Mouse (Mus musculus) forebrain, embryonic 16.5 days (tissue): ENCODE measurements around the gene Dcn. TPM values are rescaled to one million over a fixed set of nuclear protein-coding genes. Genes with fewer than 3 reads are reported as not detected.

Source experiments
- ATAC-seq: fragments of 200-750 bp; cut with Nextera tagmentation; 2 replicates; pipeline ENCODE4 v1.8.0; 2017; ENCODE audit warnings: mild to moderate bottlenecking, moderate library complexity
- H3K27ac ChIP-seq: fragments of 300-500 bp; sonication (generic); 2 replicates; pipeline ENCODE4 v1.5.1; 2014; ENCODE audit warnings: low read length, control low read depth
- H3K27me3 ChIP-seq: fragments of 300-500 bp; sonication (generic); replicated peaks from 2 replicates; pipeline ENCODE4 v1.6.1; 2014; ENCODE audit warnings: low read length; ENCODE audit not compliant: control insufficient read depth, insufficient read depth
- H3K36me3 ChIP-seq: fragments of 300-500 bp; sonication (generic); 2 replicates; pipeline ENCODE4 v1.6.1; 2014; ENCODE audit not compliant: control insufficient read depth, insufficient read depth
- H3K4me1 ChIP-seq: fragments of 300-500 bp; sonication (generic); replicated peaks from 2 replicates; pipeline ENCODE4 v1.6.1; 2014; ENCODE audit warnings: low read length; ENCODE audit not compliant: control insufficient read depth, insufficient read depth
- H3K4me2 ChIP-seq: fragments of 300-500 bp; sonication (generic); 2 replicates; pipeline ENCODE4 v1.6.1; 2014; ENCODE audit warnings: mild to moderate bottlenecking, low read length, control low read depth
- H3K4me3 ChIP-seq: fragments of 300-500 bp; sonication (generic); replicated peaks from 2 replicates; pipeline ENCODE4 v1.5.1; 2014; ENCODE audit warnings: mild to moderate bottlenecking, low read length, control low read depth
- H3K9ac ChIP-seq: fragments of 300-500 bp; sonication (generic); replicated peaks from 2 replicates; pipeline ENCODE4 v1.6.1; 2014; ENCODE audit warnings: low read depth, low read length, control low read depth
- H3K9me3 ChIP-seq: fragments of 300-500 bp; sonication (generic); 2 replicates; pipeline ENCODE4 v1.6.1; 2016; ENCODE audit warnings: low read length; ENCODE audit not compliant: control insufficient read depth
- WGBS: fragments of 180-500 bp; shearing (Covaris S2); extraction: QIAGEN DNeasy Blood & Tissue Kit; methylation state at CpG from one replicate; pipeline ENCODE4 v1.1.7; 2014; 5-methylcytosine and 5-hydroxymethylcytosine counted together
- polyA plus RNA-seq: library from polyadenylated mRNA; unstranded; fragments of >200 nt; fragmentation: Nextera tagmentation; extraction: Ambion mirVana; gene quantifications from 2 replicates; pipeline ENCODE4 v1.2.1, GENCODE M21; 2015

Dcn gene
- polyA plus RNA-seq, 1 experiment from 2014 or later = 45.8 TPM

DNA sequence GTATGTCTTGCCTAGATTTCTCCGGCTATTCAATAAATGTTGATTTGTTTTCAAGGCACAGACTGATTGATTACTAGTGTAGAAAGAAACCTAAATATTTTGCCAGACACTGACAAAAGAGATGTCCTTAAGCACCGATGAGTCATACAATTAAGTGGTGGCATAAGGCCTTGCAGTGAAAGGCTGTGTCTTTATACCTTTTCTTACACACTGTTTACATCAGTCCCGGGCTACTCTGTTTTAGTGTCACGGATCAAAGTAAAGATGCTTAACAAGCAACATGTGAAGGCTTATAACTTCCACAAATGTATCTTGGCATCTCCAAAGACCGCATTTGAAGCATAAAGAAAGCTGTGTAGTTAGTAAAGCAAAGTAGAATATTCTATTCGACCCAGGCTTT is 3.9 kb upstream of the Dcn start:
- Histone ChIP-seq H3K27me3 (no peaks in the 10 kb centered on the region), H3K36me3 (no peaks in the 10 kb centered on the region), H3K9me3 (no peaks in the 10 kb centered on the region), H3K4me3 (no peak overlapping the region), H3K9ac (no peak overlapping the region), H3K4me1 (peaks cover 5% of the 10 kb centered on the region), H3K27ac (no peak overlapping the region), H3K4me2 (no peak overlapping the region)
- no peak for ATAC-seq
- 42% methylated on average over 6 of the region's 6 CpGs for WGBS

GRCm38 (mm10) chr10:97478259-97478658 is 1.1 kb upstream of the Dcn start:
- H3K27me3 ChIP-seq = no peaks in the 10 kb centered on the region
- 10% methylated on average over 3 of the region's 3 CpGs for WGBS
- H3K4me1 ChIP-seq = peaks cover 5% of the 10 kb centered on the region
- H3K27ac ChIP-seq = no peak overlapping the region
- no peaks in the 10 kb centered on the region for H3K9me3 ChIP-seq
- no peak overlapping the region for H3K4me3 ChIP-seq
- no peak overlapping the region for H3K4me2 ChIP-seq
- H3K9ac ChIP-seq = no peak overlapping the region
- no peak for ATAC-seq
- no peaks in the 10 kb centered on the region for H3K36me3 ChIP-seq

- 73% methylated on average over 5 of the region's 5 CpGs for WGBS
- no peaks in the 10 kb centered on the region for H3K36me3 ChIP-seq
- H3K9ac ChIP-seq = no peak overlapping the region
- peaks cover 5% of the 10 kb centered on the region for H3K4me1 ChIP-seq
- no peaks in the 10 kb centered on the region for H3K9me3 ChIP-seq
- H3K27me3 ChIP-seq = no peaks in the 10 kb centered on the region
- H3K4me2 ChIP-seq = no peak overlapping the region
- no peak overlapping the region for H3K4me3 ChIP-seq
- ATAC-seq = no peak
- H3K27ac ChIP-seq = no peak overlapping the region
Observed at GRCm38 (mm10) chr10:97482150-97482549, 2.7 kb downstream of the Dcn start.

GRCm38 (mm10) chr10:97484049-97484448 is 4.6 kb downstream of the Dcn start:
- H3K27ac ChIP-seq = no peak overlapping the region
- H3K9me3 ChIP-seq = no peaks in the 10 kb centered on the region
- 91% methylated on average over 2 of the region's 2 CpGs for WGBS
- peaks cover 5% of the 10 kb centered on the region for H3K4me1 ChIP-seq
- no peak overlapping the region for H3K4me3 ChIP-seq
- H3K4me2 ChIP-seq = no peak overlapping the region
- no peaks in the 10 kb centered on the region for H3K36me3 ChIP-seq
- ATAC-seq = no peak
- no peak overlapping the region for H3K9ac ChIP-seq
- no peaks in the 10 kb centered on the region for H3K27me3 ChIP-seq

GRCm38 (mm10) chr10:97485151-97485550 is 5.7 kb downstream of the Dcn start:
- no peaks in the 10 kb centered on the region for H3K27me3 ChIP-seq
- no peak for ATAC-seq
- no peaks in the 10 kb centered on the region for H3K4me1 ChIP-seq
- no peak overlapping the region for H3K27ac ChIP-seq
- H3K4me2 ChIP-seq = no peak overlapping the region
- WGBS = 71% methylated on average over 2 of the region's 2 CpGs
- no peaks in the 10 kb centered on the region for H3K9me3 ChIP-seq
- H3K36me3 ChIP-seq = no peaks in the 10 kb centered on the region
- H3K4me3 ChIP-seq = no peak overlapping the region
- no peak overlapping the region for H3K9ac ChIP-seq

DNA sequence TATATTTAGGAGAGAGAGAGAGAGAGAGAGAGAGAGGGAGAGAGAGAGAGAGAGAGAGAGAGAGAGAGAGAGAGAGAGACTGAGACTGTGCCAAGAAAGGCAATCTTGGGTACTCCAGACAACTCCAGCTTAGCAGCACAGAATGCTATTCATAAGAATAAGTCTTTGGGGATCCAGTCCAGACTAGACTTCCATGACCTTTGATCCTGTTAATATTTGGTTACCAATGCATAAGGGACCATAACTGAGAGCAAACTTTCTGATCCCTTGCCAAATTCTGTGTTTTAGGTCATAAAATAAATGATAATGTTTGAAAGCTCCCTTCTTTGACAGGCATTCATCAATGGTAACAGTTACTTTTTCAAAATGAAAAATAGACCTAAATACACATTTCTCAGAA is 6.7 kb downstream of the Dcn start:
- no peaks in the 10 kb centered on the region for H3K9me3 ChIP-seq
- H3K4me2 ChIP-seq = no peak overlapping the region
- no peaks in the 10 kb centered on the region for H3K4me1 ChIP-seq
- H3K27me3 ChIP-seq = no peaks in the 10 kb centered on the region
- no peak overlapping the region for H3K9ac ChIP-seq
- no peak for ATAC-seq
- no peak overlapping the region for H3K27ac ChIP-seq
- H3K4me3 ChIP-seq = no peak overlapping the region
- H3K36me3 ChIP-seq = no peaks in the 10 kb centered on the region

DNA sequence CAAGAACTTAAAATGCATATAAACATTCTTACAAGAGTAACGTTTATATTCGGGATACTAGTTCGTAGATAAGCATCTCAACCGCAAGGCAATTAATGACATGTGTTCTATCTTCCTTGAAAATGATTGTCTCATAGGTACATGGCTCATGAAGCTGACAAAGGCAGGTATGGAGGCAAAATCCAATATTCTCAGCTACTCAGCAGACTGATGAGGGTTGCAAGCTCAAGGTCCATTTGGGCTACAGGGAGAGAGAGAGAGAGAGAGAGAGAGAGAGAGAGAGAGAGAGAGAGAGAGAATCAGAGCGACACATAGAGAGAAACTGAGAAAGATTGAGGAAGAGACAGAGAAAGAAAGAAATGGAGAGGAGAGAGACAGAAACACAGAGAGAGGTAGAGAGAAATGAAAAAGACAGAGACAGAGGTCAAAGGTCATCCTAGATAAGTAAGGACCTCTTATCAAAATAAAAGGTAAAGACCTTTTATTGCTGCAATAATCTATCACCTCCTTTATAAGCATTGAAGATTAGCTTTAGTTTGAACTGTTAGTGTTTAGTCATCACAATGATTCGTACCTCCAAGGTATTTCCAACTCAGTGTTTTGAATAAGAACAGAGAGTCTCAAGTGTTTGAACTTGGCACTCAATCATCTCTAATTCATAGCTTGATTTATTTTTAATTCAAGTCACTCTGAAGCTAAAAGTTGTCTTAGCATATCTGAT is 8.0 kb downstream of the Dcn start:
- no peak for ATAC-seq
- H3K4me3 ChIP-seq = no peak overlapping the region
- H3K9me3 ChIP-seq = no peaks in the 10 kb centered on the region
- H3K4me2 ChIP-seq = no peak overlapping the region
- no peaks in the 10 kb centered on the region for H3K27me3 ChIP-seq
- no peaks in the 10 kb centered on the region for H3K36me3 ChIP-seq
- WGBS = 95% methylated on average over 6 of the region's 6 CpGs
- H3K9ac ChIP-seq = no peak overlapping the region
- H3K27ac ChIP-seq = no peak overlapping the region
- no peaks in the 10 kb centered on the region; the same call in 1 of the 2 replicates for H3K4me1 ChIP-seq

GRCm38 (mm10) chr10:97492367-97492980 is 13.1 kb downstream of the Dcn start:
- H3K9me3 ChIP-seq = no peaks in the 10 kb centered on the region
- peak; percentile 97 for ATAC-seq
- no peak overlapping the region for H3K9ac ChIP-seq
- H3K4me3 ChIP-seq = no peak overlapping the region
- no peaks in the 10 kb centered on the region for H3K27me3 ChIP-seq
- no peaks in the 10 kb centered on the region for H3K36me3 ChIP-seq
- H3K27ac ChIP-seq = no peak overlapping the region
- WGBS = 23% methylated on average over 4 of the region's 4 CpGs
- H3K4me2 ChIP-seq = no peak overlapping the region
- H3K4me1 ChIP-seq = no peaks in the 10 kb centered on the region; the same call in 1 of the 2 replicates

DNA sequence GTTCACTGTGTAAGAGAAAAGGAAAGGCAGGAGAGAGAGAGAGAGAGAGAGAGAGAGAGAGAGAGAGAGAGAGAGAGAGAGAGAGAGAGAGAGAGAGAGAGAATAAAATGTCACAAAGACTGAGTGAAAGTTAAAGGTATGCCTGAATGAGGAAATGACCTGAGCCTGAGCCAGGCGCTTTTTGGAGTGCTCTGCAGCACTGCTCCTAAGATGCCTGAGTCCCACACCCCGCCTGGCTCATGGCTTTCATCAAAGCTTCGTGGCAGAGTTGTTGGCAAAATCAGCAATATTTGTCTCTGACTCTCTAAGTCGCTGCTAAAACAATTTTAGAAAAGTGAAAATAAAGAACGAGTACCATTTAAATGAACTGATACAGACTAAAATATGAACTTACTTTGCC is 18.2 kb downstream of the Dcn start:
- ATAC-seq = no peak
- no peak overlapping the region for H3K4me3 ChIP-seq
- no peak overlapping the region for H3K27ac ChIP-seq
- H3K9ac ChIP-seq = no peak overlapping the region
- H3K4me1 ChIP-seq = no peaks in the 10 kb centered on the region
- H3K27me3 ChIP-seq = no peaks in the 10 kb centered on the region
- no peaks in the 10 kb centered on the region for H3K9me3 ChIP-seq
- 51% methylated on average over 5 of the region's 5 CpGs for WGBS
- H3K4me2 ChIP-seq = no peak overlapping the region
- H3K36me3 ChIP-seq = no peaks in the 10 kb centered on the region
